Mouse (Mus musculus) hindbrain, postnatal 0 days (tissue): Measurements from ENCODE around the gene Trarg1. TPM values are rescaled to one million over a fixed set of nuclear protein-coding genes. Genes with fewer than 3 reads are reported as not detected.
"Not testable (repeated sequence)": the region's sequence is repeated elsewhere in the genome, so short reads cannot be mapped to it uniquely, and the experiment has no call there.

Experiments used
- ATAC-seq: fragments of 200-750 bp; cut with Nextera tagmentation; 2 replicates; pipeline ENCODE4 v1.8.0; 2017; ENCODE audit warnings: mild to moderate bottlenecking, moderate TSS enrichment, moderate library complexity
- DNase-seq: peaks from one replicate; pipeline ENCODE4 v3.0.0-alpha.2; 2015; ENCODE audit warnings: low spot score
- H3K27ac ChIP-seq: fragments of 300-500 bp; sonication (generic); 2 replicates; pipeline ENCODE4 v1.5.1; 2014; ENCODE audit warnings: mild to moderate bottlenecking
- H3K27me3 ChIP-seq: fragments of 300-500 bp; sonication (generic); 2 replicates; pipeline ENCODE4 v1.6.1; 2014; ENCODE audit warnings: low read length, mixed read lengths; ENCODE audit not compliant: insufficient read depth
- H3K36me3 ChIP-seq: fragments of 300-500 bp; sonication (generic); 2 replicates; pipeline ENCODE4 v1.6.1; 2014; ENCODE audit warnings: low read length, mixed read lengths; ENCODE audit not compliant: insufficient read depth
- H3K4me1 ChIP-seq: fragments of 300-500 bp; sonication (generic); 2 replicates; pipeline ENCODE4 v1.6.1; 2014; ENCODE audit warnings: antibody characterized with exemption, low read length, mixed read lengths; ENCODE audit not compliant: insufficient read depth
- H3K4me2 ChIP-seq: fragments of 300-500 bp; sonication (generic); 2 replicates; pipeline ENCODE4 v1.6.1; 2014; ENCODE audit warnings: low read depth, mild to moderate bottlenecking, low read length, moderate library complexity, mixed read lengths
- H3K4me3 ChIP-seq: fragments of 300-500 bp; sonication (generic); 2 replicates; pipeline ENCODE4 v1.5.1; 2014; ENCODE audit warnings: low read length
- H3K9ac ChIP-seq: fragments of 300-500 bp; sonication (generic); replicated peaks from 2 replicates; pipeline ENCODE4 v1.6.1; 2014; ENCODE audit warnings: mild to moderate bottlenecking, low read length, moderate library complexity, mixed read lengths
- H3K9me3 ChIP-seq: fragments of 300-500 bp; sonication (generic); 2 replicates; pipeline ENCODE4 v1.6.1; 2016; ENCODE audit warnings: low read length, mixed read lengths
- CTCF ChIP-seq: IDR thresholded peaks from 2 replicates; pipeline ENCODE4 v1.5.1; 2016; ENCODE audit warnings: antibody characterized with exemption, control low read depth, low read depth
- WGBS: fragments of 180-500 bp; shearing (Covaris S2); extraction: QIAGEN DNeasy Blood & Tissue Kit; methylation state at CpG from one replicate; pipeline ENCODE4 v1.1.7; 2014; 5-methylcytosine and 5-hydroxymethylcytosine counted together
- polyA plus RNA-seq: library from polyadenylated mRNA; unstranded; fragments of >200 nt; fragmentation: Nextera tagmentation; extraction: Ambion mirVana; gene quantifications from 2 replicates; pipeline ENCODE4 v1.2.1, GENCODE M21; 2015
- total RNA-seq: library from RNA; depleted of rRNA; stranded (reverse); fragments of >200 nt; gene quantifications from 2 replicates; pipeline ENCODE4 v1.2.3, GENCODE M21; 2014; rRNA removed

Gene Trarg1
- 0.05 and 0.14 TPM in 2 replicates for total RNA-seq
- 0.46 and 0.57 TPM in 2 replicates for polyA plus RNA-seq

GRCm38 (mm10) chr11:76679508-76679907, at the start of gene Trarg1:
Gene Trarg1, plus strand, starts transcription at chr11:76679808.
- DNase-seq, H3K9ac ChIP-seq, H3K36me3 ChIP-seq, ATAC-seq, H3K9me3 ChIP-seq, H3K4me1 ChIP-seq, H3K27ac ChIP-seq, H3K4me3 ChIP-seq, H3K4me2 ChIP-seq, H3K27me3 ChIP-seq: not testable (repeated sequence)
- WGBS = 51% methylated on average over 7 of the region's 8 CpGs

- DNase-seq (no peak), ATAC-seq (no peak)
- Histone ChIP-seq H3K4me2 (no peak overlapping the region), H3K4me3 (no peak overlapping the region), H3K36me3 (no peaks in the 10 kb centered on the region), H3K27me3 (no peaks in the 10 kb centered on the region), H3K4me1 (no peaks in the 10 kb centered on the region), H3K9me3 (no peaks in the 10 kb centered on the region), H3K27ac (no peak overlapping the region), H3K9ac (no peak overlapping the region)
- 28% methylated on average over 2 of the region's 2 CpGs for WGBS
- no peak for TF ChIP-seq CTCF
Measured at GRCm38 (mm10) chr11:76630023-76630422, 49.6 kb upstream of the Trarg1 start.

- no peak overlapping the region for H3K9ac ChIP-seq
- no peak for DNase-seq
- no peak overlapping the region for H3K27ac ChIP-seq
- no peaks in the 10 kb centered on the region for H3K27me3 ChIP-seq
- no peak overlapping the region for H3K4me2 ChIP-seq
- H3K4me3 ChIP-seq = no peak overlapping the region
- no peak for TF ChIP-seq CTCF
- no peaks in the 10 kb centered on the region for H3K9me3 ChIP-seq
- WGBS = 85% methylated on average over 5 of the region's 5 CpGs
- no peak for ATAC-seq
- H3K36me3 ChIP-seq = no peaks in the 10 kb centered on the region
- no peaks in the 10 kb centered on the region for H3K4me1 ChIP-seq
Measured at GRCm38 (mm10) chr11:76630487-76630886, 49.1 kb upstream of the Trarg1 start.

GRCm38 (mm10) chr11:76639269-76639985, 40.2 kb upstream of the Trarg1 start:
- Histone ChIP-seq H3K36me3 (no peaks in the 10 kb centered on the region), H3K27ac (peak overlapping the region; percentile 61)
- TF ChIP-seq CTCF = 0 out of 2 replicates have a peak, but pooled peaks have one; percentile 8

GRCm38 (mm10) chr11:76640231-76640630, 39.4 kb upstream of the Trarg1 start:
- 0 out of 2 replicates have a peak, but pooled peaks cover 3% of the 10 kb centered on the region for H3K4me1 ChIP-seq
- no peak overlapping the region for H3K27ac ChIP-seq
- H3K9me3 ChIP-seq = no peaks in the 10 kb centered on the region
- WGBS = 57% methylated on average over 4 of the region's 4 CpGs
- no peak for DNase-seq
- TF ChIP-seq CTCF = no peak
- H3K27me3 ChIP-seq = no peaks in the 10 kb centered on the region
- no peak for ATAC-seq
- no peak overlapping the region for H3K9ac ChIP-seq
- no peaks in the 10 kb centered on the region for H3K36me3 ChIP-seq
- no peak overlapping the region for H3K4me3 ChIP-seq
- no peak overlapping the region for H3K4me2 ChIP-seq

More at GRCm38 (mm10) chr11:76639269-76639985, 40.2 kb upstream of the Trarg1 start:
- H3K4me2 ChIP-seq = no peak overlapping the region
- H3K4me3 ChIP-seq = no peak overlapping the region
- H3K27me3 ChIP-seq = no peaks in the 10 kb centered on the region
- H3K9me3 ChIP-seq = no peaks in the 10 kb centered on the region
- ATAC-seq (peak; percentile 51; the same call in 1 of the 2 replicates), DNase-seq (peak; percentile 67)
- 0 out of 2 replicates have a peak, but pooled peaks cover 3% of the 10 kb centered on the region for H3K4me1 ChIP-seq
- no peak overlapping the region for H3K9ac ChIP-seq
- WGBS = 49% methylated on average over 17 of the region's 17 CpGs

GRCm38 (mm10) chr11:76644257-76644656, 35.4 kb upstream of the Trarg1 start:
- Histone ChIP-seq H3K4me3 (no peak overlapping the region), H3K27ac (peak overlapping the region; percentile 6; the same call in 1 of the 2 replicates), H3K9ac (no peak overlapping the region), H3K27me3 (no peaks in the 10 kb centered on the region), H3K4me1 (peaks cover 11% of the 10 kb centered on the region), H3K4me2 (no peak overlapping the region), H3K36me3 (no peaks in the 10 kb centered on the region), H3K9me3 (no peaks in the 10 kb centered on the region)
- DNase-seq = peak; percentile 47
- WGBS = 35% methylated on average over 6 of the region's 6 CpGs
- no peak for ATAC-seq
- TF ChIP-seq CTCF = no peak

- H3K27ac ChIP-seq = no peak overlapping the region
- no peaks in the 10 kb centered on the region for H3K9me3 ChIP-seq
- no peaks in the 10 kb centered on the region for H3K36me3 ChIP-seq
- no peak for TF ChIP-seq CTCF
- H3K4me2 ChIP-seq = no peak overlapping the region
- WGBS = 62% methylated on average over 9 of the region's 9 CpGs
- ATAC-seq (no peak), DNase-seq (no peak)
- no peak overlapping the region for H3K9ac ChIP-seq
- H3K27me3 ChIP-seq = no peaks in the 10 kb centered on the region
- no peak overlapping the region for H3K4me3 ChIP-seq
- H3K4me1 ChIP-seq = peaks cover 11% of the 10 kb centered on the region
Measured at GRCm38 (mm10) chr11:76645036-76645435, 34.6 kb upstream of the Trarg1 start.
